In genomic region chr11:98953361-98953760, GRCm38 (mm10) we compare ENCODE assay signal across 11 mouse cellular contexts. TPM values are rescaled to one million over a fixed set of nuclear protein-coding genes. Genes with fewer than 3 reads are reported as not detected.
DNase-seq lines count a peak whose midpoint lies in the region; ATAC-seq and TF ChIP-seq lines count a peak whose summit lies in the region.
"Had no signal": no experiment of that assay in that cellular context is flagged by ENCODE, and none has a peak within 500 bp of the region (broad histone marks: within the 10 kb centered on the region; RNA-seq: fewer than 3 reads in every experiment).

No protein-coding gene starts in this region.

- no peak for TF ChIP-seq CTCF in ES-Bruce4 (IDR thresholded peaks at IDR 0.05; ENCODE audit: low read depth, low read length)

- H3K9ac ChIP-seq in hindbrain, embryonic 13.5 days = no peak overlapping the region
- H3K9ac ChIP-seq in ES-Bruce4 (ENCODE audit: low read depth, poor library complexity, severe bottlenecking) (no peak overlapping the region), ES-E14 (ENCODE audit: insufficient read depth, low read depth, low read length, poor library complexity, severe bottlenecking) (peak overlapping the region; percentile 35; the same call in 1 of the 2 replicates)
- H3K9ac ChIP-seq in liver, embryonic 13.5 days = no peak overlapping the region

- peak; percentile 23 for DNase-seq in hindbrain, embryonic 10.5 days (ENCODE audit: low spot score)
- no peak for DNase-seq in ES-E14 (ENCODE audit: low read depth, low spot score)
- no peak for DNase-seq in liver, embryonic 13.5 days
- DNase-seq in B cell, adult 2 months = no peak
- DNase-seq in spleen, postnatal 36 days (ENCODE audit: low spot score in 2 of 2) = no peak
- DNase-seq: cerebellum, postnatal 10 days; gastrocnemius, postnatal 36 days; spleen, adult 18-20 months had no signal

- H3K27ac ChIP-seq in hindbrain, embryonic 10.5 days = peak overlapping the region; percentile 86
- H3K27ac ChIP-seq in hindbrain, embryonic 13.5 days = no peak overlapping the region; the same call in 1 of the 2 replicates
- peak overlapping the region; percentile 1; the same call in 1 of the 2 replicates for H3K27ac ChIP-seq in ES-Bruce4 (ENCODE audit: insufficient read depth, low read length)
- peak overlapping the region; percentile 89 for H3K27ac ChIP-seq in ES-E14 (ENCODE audit: insufficient read depth, low read depth, low read length, poor library complexity, severe bottlenecking)
- peak overlapping the region; percentile 66; the same call in 1 of the 2 replicates for H3K27ac ChIP-seq in liver, embryonic 13.5 days

- TF ChIP-seq EP300 in ES-Bruce4 (IDR thresholded peaks at IDR 0.05; ENCODE audit: insufficient read depth, low read depth, low read length) = no peak

- no peaks in the 10 kb centered on the region for H3K9me3 ChIP-seq in hindbrain, embryonic 10.5 days
- no peaks in the 10 kb centered on the region for H3K9me3 ChIP-seq in hindbrain, embryonic 13.5 days
- H3K9me3 ChIP-seq in ES-Bruce4 (replicated peaks; ENCODE audit: control insufficient read depth, insufficient read depth, low read length, poor library complexity, severe bottlenecking) (no peaks in the 10 kb centered on the region), ES-E14 (ENCODE audit: control insufficient read depth, insufficient read depth, low read depth, low read length) (no peaks in the 10 kb centered on the region)
- H3K9me3 ChIP-seq in liver, embryonic 13.5 days (replicated peaks) = no peaks in the 10 kb centered on the region

- no peaks in the 10 kb centered on the region for H3K27me3 ChIP-seq in hindbrain, embryonic 10.5 days (ENCODE audit: insufficient read depth, poor library complexity, severe bottlenecking)
- H3K27me3 ChIP-seq in hindbrain, embryonic 13.5 days = no peaks in the 10 kb centered on the region
- H3K27me3 ChIP-seq in ES-Bruce4 (ENCODE audit: control insufficient read depth, insufficient read depth, low read length, poor library complexity, severe bottlenecking) = no peaks in the 10 kb centered on the region
- no peaks in the 10 kb centered on the region for H3K27me3 ChIP-seq in liver, embryonic 13.5 days

- peaks cover 74% of the 10 kb centered on the region for H3K4me1 ChIP-seq in hindbrain, embryonic 10.5 days (replicated peaks)
- H3K4me1 ChIP-seq in hindbrain, embryonic 13.5 days (replicated peaks) = peaks cover 64% of the 10 kb centered on the region
- H3K4me1 ChIP-seq in ES-Bruce4 (ENCODE audit: control insufficient read depth, insufficient read depth, low read length) (peaks cover 4% of the 10 kb centered on the region), ES-E14 (ENCODE audit: control insufficient read depth in 2 of 2, insufficient read depth in 2 of 2, low read length in 2 of 2, poor library complexity in 1 of 2) (peaks cover 6 to 42% of the 10 kb centered on the region in 2 experiments; a peak in 3 of 4 replicates)
- peaks cover 82% of the 10 kb centered on the region for H3K4me1 ChIP-seq in liver, embryonic 13.5 days (replicated peaks)

- no peak for ATAC-seq in hindbrain, embryonic 13.5 days (ENCODE audit: low FRiP score)
- peak; percentile 55 for ATAC-seq in liver, embryonic 13.5 days (ENCODE audit: low read depth)

- no peak for TF ChIP-seq POLR2A in ES-Bruce4 (IDR thresholded peaks at IDR 0.05; ENCODE audit: insufficient read depth, low read length)

- peak overlapping the region; percentile 35; the same call in 1 of the 2 replicates for H3K4me3 ChIP-seq in hindbrain, embryonic 10.5 days
- no peak overlapping the region for H3K4me3 ChIP-seq in hindbrain, embryonic 13.5 days
- H3K4me3 ChIP-seq in ES-Bruce4 (ENCODE audit: low read depth, low read length) = no peak overlapping the region
- peak overlapping the region in 1 of 2 experiments; percentile 9; a peak in 1 of 4 replicates for H3K4me3 ChIP-seq in ES-E14 (ENCODE audit: insufficient read depth in 1 of 2, low read depth in 1 of 2, low read length in 2 of 2, poor library complexity in 1 of 2, severe bottlenecking in 1 of 2)
- H3K4me3 ChIP-seq in liver, embryonic 13.5 days (replicated peaks) = no peak overlapping the region

- in situ Hi-C loops in ES-E14 (cut with MboI; ENCODE audit: low sequenced_read_pairs in 2 of 2, unreplicated experiment in 2 of 2) = no loop called here

- 8% methylated on average over 2 of the region's 2 CpGs for WGBS in hindbrain, embryonic 10.5 days
- 3% methylated on average over 2 of the region's 2 CpGs for WGBS in hindbrain, embryonic 13.5 days
- WGBS in liver, embryonic 13.5 days (ENCODE audit: insufficient replicate concordance) = 23% methylated on average over 2 of the region's 2 CpGs

- no peak overlapping the region for H3K4me2 ChIP-seq in hindbrain, embryonic 13.5 days
- H3K4me2 ChIP-seq in liver, embryonic 13.5 days = peak overlapping the region; percentile 33; the same call in 1 of the 2 replicates

- H3K36me3 ChIP-seq in hindbrain, embryonic 10.5 days = peaks cover 42% of the 10 kb centered on the region
- H3K36me3 ChIP-seq in hindbrain, embryonic 13.5 days = peaks cover 15% of the 10 kb centered on the region
- H3K36me3 ChIP-seq in ES-Bruce4 (ENCODE audit: control insufficient read depth, insufficient read depth, low read length, poor library complexity, severe bottlenecking) = 0 out of 2 replicates have a peak, but pooled peaks cover 3% of the 10 kb centered on the region
- H3K36me3 ChIP-seq in ES-E14 (ENCODE audit: control insufficient read depth, insufficient read depth, low read length, poor library complexity, severe bottlenecking) = peaks cover 7% of the 10 kb centered on the region; the same call in 1 of the 2 replicates
- no peaks in the 10 kb centered on the region for H3K36me3 ChIP-seq in liver, embryonic 13.5 days

TF ChIP-seq in ES-E14, 5 proteins besides CTCF, POLR2A, EP300 and RAD21:
- TF ChIP-seq ZNF384 (IDR thresholded peaks at IDR 0.05; ENCODE audit: low read depth, low read length) (no peak), ZC3H11A (IDR thresholded peaks at IDR 0.05; ENCODE audit: borderline replicate concordance, low read depth, low read length) (no peak), HCFC1 (IDR thresholded peaks at IDR 0.05; ENCODE audit: borderline replicate concordance, insufficient read depth, low read length) (no peak), MAFK (IDR thresholded peaks at IDR 0.05; ENCODE audit: insufficient read depth, low read depth, low read length) (no peak), CHD2 (IDR thresholded peaks at IDR 0.05; ENCODE audit: low read depth, low read length) (no peak)

RNA-seq across cellular contexts. Expression of gene Rara, which starts 25.7 kb away (rescaled TPM):
- polyA plus RNA-seq in hindbrain, embryonic 10.5 days (2016; fragmentation: Nextera tagmentation; extraction: Ambion mirVana) = 28.4 and 53.7 TPM in 2 replicates
- 17.1 and 20.3 TPM in 2 replicates for polyA plus RNA-seq in hindbrain, embryonic 13.5 days (2015; fragmentation: Nextera tagmentation; extraction: Ambion mirVana)
- 23.7 and 26.3 TPM in 2 replicates for polyA plus RNA-seq in ES-Bruce4 (2011; ENCODE audit: insufficient read depth, insufficient read length, low read depth, missing spikeins)
- 25.8 and 30.1 TPM in 2 replicates for total RNA-seq in ES-E14 (2012; rRNA removed)
- 3.4 and 3.8 TPM in 2 replicates for polyA plus RNA-seq in liver, embryonic 13.5 days (2015; fragmentation: Nextera tagmentation; extraction: Ambion mirVana)

RNA-seq across cellular contexts. Expression of gene Gjd3, which starts 29.5 kb away (rescaled TPM):
- 0.44 TPM in 1 of 2 replicates, not detected in the other for polyA plus RNA-seq in hindbrain, embryonic 10.5 days (2016; fragmentation: Nextera tagmentation; extraction: Ambion mirVana)
- 1.5 and 1.6 TPM in 2 replicates for polyA plus RNA-seq in hindbrain, embryonic 13.5 days (2015; fragmentation: Nextera tagmentation; extraction: Ambion mirVana)
- not detected in 2 replicates for polyA plus RNA-seq in ES-Bruce4 (2011; ENCODE audit: insufficient read depth, insufficient read length, low read depth, missing spikeins)
- total RNA-seq in ES-E14 (2012; rRNA removed) = 0.27 and 1.7 TPM in 2 replicates
- polyA plus RNA-seq in liver, embryonic 13.5 days (2015; fragmentation: Nextera tagmentation; extraction: Ambion mirVana) = not detected in 2 replicates
- total RNA-seq: gastrocnemius, postnatal 36 days had no signal
- polyA plus RNA-seq: macrophage had no signal

RNA-seq across cellular contexts. Expression of gene Cdc6, which starts 45.8 kb away (rescaled TPM):
- 45.3 and 63.7 TPM in 2 replicates for polyA plus RNA-seq in hindbrain, embryonic 10.5 days (2016; fragmentation: Nextera tagmentation; extraction: Ambion mirVana)
- 5.9 and 6.0 TPM in 2 replicates for polyA plus RNA-seq in hindbrain, embryonic 13.5 days (2015; fragmentation: Nextera tagmentation; extraction: Ambion mirVana)
- polyA plus RNA-seq in ES-Bruce4 (2011; ENCODE audit: insufficient read depth, insufficient read length, low read depth, missing spikeins) = 54.3 and 55.8 TPM in 2 replicates
- total RNA-seq in ES-E14 (2012; rRNA removed) = 32.7 and 51.3 TPM in 2 replicates
- 69.1 and 79.8 TPM in 2 replicates for polyA plus RNA-seq in liver, embryonic 13.5 days (2015; fragmentation: Nextera tagmentation; extraction: Ambion mirVana)
